Mouse (Mus musculus): ENCODE data around the gene Gm10642. TPM values are rescaled to one million over a fixed set of nuclear protein-coding genes. Genes with fewer than 3 reads are reported as not detected.

The Gm10642 gene
- polyA plus RNA-seq, 1 experiment: 1.5 TPM

DNA sequence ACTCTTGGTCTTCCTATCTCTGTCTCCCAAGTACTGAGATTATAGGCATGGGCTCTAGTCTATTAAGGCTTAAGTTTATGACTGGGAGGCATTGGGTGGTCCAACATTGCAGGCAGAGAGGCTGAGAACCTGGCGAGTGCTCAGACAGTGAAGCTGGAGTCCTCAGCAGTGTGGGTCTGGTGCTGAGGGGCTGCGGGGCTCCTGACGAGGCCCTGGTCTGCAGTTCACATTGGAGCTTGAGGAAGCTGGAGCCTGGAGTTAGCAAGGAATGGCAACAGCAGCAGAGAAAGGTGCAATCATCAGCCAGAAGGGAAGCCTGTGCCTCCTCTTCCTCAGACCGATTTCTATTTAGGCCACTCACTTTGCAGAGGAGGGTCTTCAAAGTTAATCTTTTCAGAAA is 8.8 kb downstream of the Gm10642 start:
- no peak overlapping the region for H3K27ac ChIP-seq (ENCODE audit: insufficient read depth, low read length)
- no peaks in the 10 kb centered on the region for H3K4me1 ChIP-seq (ENCODE audit: control insufficient read depth, insufficient read depth, insufficient read length)
- no peak overlapping the region for H3K4me3 ChIP-seq (ENCODE audit: extremely low read depth, insufficient read depth, insufficient read length)
- no peak for DNase-seq (ENCODE audit: low read depth in 1 of 2, low spot score in 2 of 2)
- WGBS: 96% methylated on average over 4 of the region's 4 CpGs
- TF ChIP-seq POLR2A (IDR thresholded peaks at IDR 0.05; ENCODE audit: low read depth, low read length): no peak
- no peak for TF ChIP-seq CTCF (IDR thresholded peaks at IDR 0.05; ENCODE audit: extremely low read depth, insufficient read depth, insufficient read length, insufficient replicate concordance)
- no peaks in the 10 kb centered on the region for H3K27me3 ChIP-seq (ENCODE audit: control insufficient read depth, insufficient read depth, low read length)
- no peaks in the 10 kb centered on the region for H3K36me3 ChIP-seq (ENCODE audit: control insufficient read depth, insufficient read depth, low read length)

DNA sequence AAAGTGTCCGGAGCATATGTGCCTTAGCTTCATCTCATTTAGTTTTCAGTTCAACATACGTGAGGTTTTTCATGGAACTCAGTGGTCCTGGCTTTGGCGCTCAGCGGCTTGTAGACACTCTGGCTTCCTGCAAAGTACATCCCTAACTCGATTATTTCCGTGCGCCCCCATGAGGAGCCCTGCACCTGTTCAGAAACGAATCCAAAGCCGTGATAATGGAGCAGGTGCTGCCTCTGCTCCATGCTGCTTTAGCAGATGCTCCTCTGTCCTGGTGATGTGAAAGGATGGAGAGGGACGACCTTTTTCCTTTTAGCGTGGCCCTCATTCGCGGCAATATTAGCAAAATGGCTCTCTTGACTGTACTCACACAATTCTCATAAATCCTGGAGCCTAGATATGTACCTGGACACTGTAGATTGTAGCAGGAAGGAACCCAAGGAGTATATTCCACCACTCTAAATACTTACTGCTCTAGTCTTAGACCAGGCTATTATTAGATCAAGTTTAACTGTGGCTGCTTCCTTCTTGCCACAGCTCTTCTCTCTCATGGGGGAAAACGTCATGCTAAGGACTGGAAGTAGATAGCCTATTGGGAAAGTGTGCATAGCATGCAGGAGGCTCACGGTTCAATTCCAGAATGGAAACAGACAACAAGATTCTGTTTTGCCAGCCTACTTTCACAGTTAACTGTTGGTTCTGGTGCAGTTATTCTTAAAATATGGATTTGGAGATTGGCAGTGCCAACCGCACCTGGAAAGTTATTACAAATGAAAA is 9.5 kb downstream of the Gm10642 start:
- H3K27me3 ChIP-seq (ENCODE audit: control insufficient read depth, insufficient read depth, low read length): no peaks in the 10 kb centered on the region
- H3K4me3 ChIP-seq (ENCODE audit: extremely low read depth, insufficient read depth, insufficient read length): no peak overlapping the region
- TF ChIP-seq CTCF (IDR thresholded peaks at IDR 0.05; ENCODE audit: extremely low read depth, insufficient read depth, insufficient read length, insufficient replicate concordance): no peak
- TF ChIP-seq POLR2A (IDR thresholded peaks at IDR 0.05; ENCODE audit: low read depth, low read length): no peak
- H3K4me1 ChIP-seq (ENCODE audit: control insufficient read depth, insufficient read depth, insufficient read length): no peaks in the 10 kb centered on the region
- 78% methylated on average over 16 of the region's 16 CpGs for WGBS
- no peak overlapping the region for H3K27ac ChIP-seq (ENCODE audit: insufficient read depth, low read length)
- no peaks in the 10 kb centered on the region for H3K36me3 ChIP-seq (ENCODE audit: control insufficient read depth, insufficient read depth, low read length)
- DNase-seq (ENCODE audit: low read depth in 1 of 2, low spot score in 2 of 2): no peak

DNA sequence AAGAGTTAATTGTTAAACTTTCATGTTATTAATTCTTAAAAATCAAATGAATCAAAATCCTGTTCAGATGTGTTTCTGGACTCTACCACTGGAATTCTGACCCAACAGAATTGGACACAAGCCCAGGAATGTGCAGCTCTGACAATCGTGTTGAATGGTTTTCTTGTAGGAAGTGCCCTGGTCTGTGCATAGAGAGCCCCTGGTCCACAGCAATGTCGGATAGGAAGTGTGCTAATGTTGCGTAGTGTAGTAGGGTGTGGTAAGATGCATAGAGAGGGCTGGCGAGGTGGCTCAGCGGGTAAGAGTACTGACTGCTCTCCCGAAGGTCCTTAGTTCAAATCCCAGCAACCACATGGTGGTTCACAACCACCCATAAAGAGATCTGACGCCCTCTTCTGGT is 10.8 kb downstream of the Gm10642 start:
- DNase-seq (ENCODE audit: low read depth in 1 of 2, low spot score in 2 of 2): no peak
- no peaks in the 10 kb centered on the region for H3K27me3 ChIP-seq (ENCODE audit: control insufficient read depth, insufficient read depth, low read length)
- 76% methylated on average over 7 of the region's 7 CpGs for WGBS
- no peak overlapping the region for H3K4me3 ChIP-seq (ENCODE audit: extremely low read depth, insufficient read depth, insufficient read length)
- no peaks in the 10 kb centered on the region for H3K36me3 ChIP-seq (ENCODE audit: control insufficient read depth, insufficient read depth, low read length)
- H3K4me1 ChIP-seq (ENCODE audit: control insufficient read depth, insufficient read depth, insufficient read length): peaks cover 7% of the 10 kb centered on the region; the same call in 1 of the 2 replicates
- no peak for TF ChIP-seq POLR2A (IDR thresholded peaks at IDR 0.05; ENCODE audit: low read depth, low read length)
- no peak for TF ChIP-seq CTCF (IDR thresholded peaks at IDR 0.05; ENCODE audit: extremely low read depth, insufficient read depth, insufficient read length, insufficient replicate concordance)
- H3K27ac ChIP-seq (ENCODE audit: insufficient read depth, low read length): no peak overlapping the region

DNA sequence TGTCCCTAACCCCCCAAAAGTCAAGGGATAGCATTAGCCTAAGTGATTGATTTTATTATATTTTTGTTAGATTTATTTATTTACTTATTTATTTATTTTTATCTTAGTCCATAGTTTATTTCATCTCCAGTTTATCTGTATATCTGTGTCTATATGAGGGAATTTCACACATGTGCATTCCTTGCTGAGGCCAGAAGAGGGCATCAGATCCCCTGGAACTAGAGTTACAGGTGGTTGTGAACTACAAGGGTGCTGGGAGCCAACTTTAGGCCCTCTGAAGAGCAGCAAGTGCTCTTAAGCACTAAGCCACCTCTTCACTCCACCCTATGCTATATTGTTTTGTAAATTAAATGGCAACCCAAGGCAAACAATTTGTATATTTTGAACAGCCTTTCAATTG is 12.0 kb downstream of the Gm10642 start:
- no peak for DNase-seq (ENCODE audit: low read depth in 1 of 2, low spot score in 2 of 2)
- Histone ChIP-seq H3K36me3 (ENCODE audit: control insufficient read depth, insufficient read depth, low read length) (no peaks in the 10 kb centered on the region), H3K27ac (ENCODE audit: insufficient read depth, low read length) (no peak overlapping the region)

DNA sequence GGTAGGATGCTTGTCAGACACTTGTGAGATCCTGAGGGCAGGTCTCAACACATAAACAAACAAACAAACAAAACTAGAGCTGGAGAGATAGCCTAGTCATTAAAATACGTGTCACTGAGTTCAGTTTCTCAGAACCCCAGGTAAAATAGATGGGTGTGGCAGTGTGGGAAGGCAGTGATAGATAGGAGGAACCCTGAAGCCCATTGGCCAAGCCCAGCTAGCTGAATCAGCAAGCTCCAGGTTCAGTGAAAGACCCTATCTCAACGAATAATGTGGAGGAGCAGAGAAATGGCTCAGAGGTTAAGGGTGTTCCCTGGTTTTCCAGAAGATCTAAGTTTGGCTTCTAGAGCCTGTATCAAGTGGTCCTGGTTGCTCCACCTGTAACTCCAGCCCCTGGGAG is 13.1 kb downstream of the Gm10642 start:
- H3K4me1 ChIP-seq (ENCODE audit: control insufficient read depth, insufficient read depth, insufficient read length): peaks cover 12% of the 10 kb centered on the region; the same call in 1 of the 2 replicates
- H3K4me3 ChIP-seq (ENCODE audit: extremely low read depth, insufficient read depth, insufficient read length): no peak overlapping the region
- WGBS: 73% methylated on average over 2 of the region's 2 CpGs
- no peak for DNase-seq (ENCODE audit: low read depth in 1 of 2, low spot score in 2 of 2)
- no peaks in the 10 kb centered on the region for H3K27me3 ChIP-seq (ENCODE audit: control insufficient read depth, insufficient read depth, low read length)
- H3K27ac ChIP-seq (ENCODE audit: insufficient read depth, low read length): no peak overlapping the region; the same call in 1 of the 2 replicates
- TF ChIP-seq CTCF (IDR thresholded peaks at IDR 0.05; ENCODE audit: extremely low read depth, insufficient read depth, insufficient read length, insufficient replicate concordance): no peak
- TF ChIP-seq POLR2A (IDR thresholded peaks at IDR 0.05; ENCODE audit: low read depth, low read length): no peak
- no peaks in the 10 kb centered on the region for H3K36me3 ChIP-seq (ENCODE audit: control insufficient read depth, insufficient read depth, low read length)

More for the DNA sequence above, 12.0 kb downstream of the Gm10642 start:
- Histone ChIP-seq H3K27me3 (ENCODE audit: control insufficient read depth, insufficient read depth, low read length) (no peaks in the 10 kb centered on the region), H3K4me3 (ENCODE audit: extremely low read depth, insufficient read depth, insufficient read length) (no peak overlapping the region), H3K4me1 (ENCODE audit: control insufficient read depth, insufficient read depth, insufficient read length) (peaks cover 12% of the 10 kb centered on the region; the same call in 1 of the 2 replicates)
- TF ChIP-seq CTCF (IDR thresholded peaks at IDR 0.05; ENCODE audit: extremely low read depth, insufficient read depth, insufficient read length, insufficient replicate concordance): no peak
- TF ChIP-seq POLR2A (IDR thresholded peaks at IDR 0.05; ENCODE audit: low read depth, low read length): no peak

DNA sequence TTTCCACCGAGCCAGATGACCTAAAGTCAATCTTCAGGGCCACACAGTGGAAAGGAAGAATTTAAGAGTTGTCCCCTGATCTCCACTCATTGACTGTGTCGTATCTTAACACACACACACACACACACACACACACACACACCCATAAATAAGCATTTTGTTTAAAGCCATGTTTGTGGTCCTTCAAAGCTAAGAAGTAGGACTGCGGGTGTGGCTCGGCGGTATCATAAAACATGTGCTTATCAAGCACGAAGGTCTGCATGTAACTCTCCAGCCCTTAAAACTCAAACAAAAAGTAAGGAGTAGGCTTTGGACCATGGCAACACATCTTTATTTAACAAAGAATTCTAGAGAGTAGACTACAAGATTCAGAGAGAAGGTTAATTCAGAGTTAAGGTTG is 14.3 kb downstream of the Gm10642 start:
- H3K27me3 ChIP-seq (ENCODE audit: control insufficient read depth, insufficient read depth, low read length): no peaks in the 10 kb centered on the region
- H3K36me3 ChIP-seq (ENCODE audit: control insufficient read depth, insufficient read depth, low read length): no peaks in the 10 kb centered on the region
- no peak for DNase-seq (ENCODE audit: low read depth in 1 of 2, low spot score in 2 of 2)
- no peak overlapping the region for H3K27ac ChIP-seq (ENCODE audit: insufficient read depth, low read length)
- WGBS: 82% methylated on average over 6 of the region's 6 CpGs
- TF ChIP-seq CTCF (IDR thresholded peaks at IDR 0.05; ENCODE audit: extremely low read depth, insufficient read depth, insufficient read length, insufficient replicate concordance) (no peak), POLR2A (IDR thresholded peaks at IDR 0.05; ENCODE audit: low read depth, low read length) (no peak)
- peaks cover 12% of the 10 kb centered on the region; the same call in 1 of the 2 replicates for H3K4me1 ChIP-seq (ENCODE audit: control insufficient read depth, insufficient read depth, insufficient read length)
- no peak overlapping the region for H3K4me3 ChIP-seq (ENCODE audit: extremely low read depth, insufficient read depth, insufficient read length)

DNA sequence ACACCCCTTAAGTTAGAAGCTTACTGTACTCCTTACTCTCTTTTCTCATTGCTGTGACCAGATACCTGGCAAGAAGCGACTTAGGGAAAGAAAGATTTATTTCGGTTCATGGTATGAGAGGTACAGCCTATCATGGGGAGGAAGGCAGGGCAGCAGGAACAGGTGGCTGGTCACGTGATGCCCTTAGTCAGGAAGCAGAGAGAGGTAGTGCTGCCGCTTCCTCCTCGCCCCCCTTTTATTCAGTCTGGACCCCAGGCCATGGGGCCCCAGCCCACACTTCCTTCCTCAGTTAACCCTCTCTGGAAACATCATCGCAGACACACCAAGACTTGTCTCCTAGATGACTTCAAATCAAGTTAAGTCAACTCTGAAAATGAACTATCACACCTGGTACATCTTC is 15.2 kb downstream of the Gm10642 start:
- Histone ChIP-seq H3K27ac (ENCODE audit: insufficient read depth, low read length) (peak overlapping the region; percentile 84), H3K4me1 (ENCODE audit: control insufficient read depth, insufficient read depth, insufficient read length) (peaks cover 12% of the 10 kb centered on the region; the same call in 1 of the 2 replicates), H3K27me3 (ENCODE audit: control insufficient read depth, insufficient read depth, low read length) (no peaks in the 10 kb centered on the region), H3K4me3 (ENCODE audit: extremely low read depth, insufficient read depth, insufficient read length) (peak overlapping the region; percentile 37), H3K36me3 (ENCODE audit: control insufficient read depth, insufficient read depth, low read length) (no peaks in the 10 kb centered on the region)
- WGBS: 6% methylated on average over 6 of the region's 6 CpGs
- peak; percentile 71 to 72 for DNase-seq (ENCODE audit: low read depth in 1 of 2, low spot score in 2 of 2)
- TF ChIP-seq POLR2A (IDR thresholded peaks at IDR 0.05; ENCODE audit: low read depth, low read length): peak; percentile 38
- no peak for TF ChIP-seq CTCF (IDR thresholded peaks at IDR 0.05; ENCODE audit: extremely low read depth, insufficient read depth, insufficient read length, insufficient replicate concordance)
